Mouse (Mus musculus) neural tube, embryonic 12.5 days (tissue): Measurements from ENCODE around the gene Olfr1513. TPM values are rescaled to one million over a fixed set of nuclear protein-coding genes. Genes with fewer than 3 reads are reported as not detected.
"Not testable (repeated sequence)": the region's sequence is repeated elsewhere in the genome, so short reads cannot be mapped to it uniquely, and the experiment has no call there.

Experiments used
- ATAC-seq: fragments of 200-750 bp; cut with Nextera tagmentation; 2 replicates; pipeline ENCODE4 v1.8.0; 2017; ENCODE audit warnings: low read depth, mild to moderate bottlenecking, moderate TSS enrichment, moderate library complexity; ENCODE audit not compliant: low FRiP score
- H3K27ac ChIP-seq: fragments of 300-500 bp; sonication (generic); 2 replicates; pipeline ENCODE4 v1.5.1; 2016
- H3K27me3 ChIP-seq: fragments of 300-500 bp; sonication (generic); replicated peaks from 2 replicates; pipeline ENCODE4 v1.6.1; 2016; ENCODE audit warnings: mild to moderate bottlenecking
- H3K36me3 ChIP-seq: fragments of 300-500 bp; sonication (generic); 2 replicates; pipeline ENCODE4 v1.6.1; 2016; ENCODE audit warnings: mild to moderate bottlenecking
- H3K4me1 ChIP-seq: fragments of 300-500 bp; sonication (generic); 2 replicates; pipeline ENCODE4 v1.6.1; 2016
- H3K4me2 ChIP-seq: fragments of 300-500 bp; sonication (generic); replicated peaks from 2 replicates; pipeline ENCODE4 v1.6.1; 2016; ENCODE audit warnings: mild to moderate bottlenecking
- H3K4me3 ChIP-seq: fragments of 300-500 bp; sonication (generic); 2 replicates; pipeline ENCODE4 v1.5.1; 2016
- H3K9ac ChIP-seq: fragments of 300-500 bp; sonication (generic); 2 replicates; pipeline ENCODE4 v1.6.1; 2016; ENCODE audit warnings: mild to moderate bottlenecking
- H3K9me3 ChIP-seq: fragments of 300-500 bp; sonication (generic); 2 replicates; pipeline ENCODE4 v1.6.1; 2016; ENCODE audit warnings: mild to moderate bottlenecking
- WGBS: fragments of 180-500 bp; shearing (Covaris S2); methylation state at CpG from one replicate; pipeline ENCODE4 v1.1.7; 2016; 5-methylcytosine and 5-hydroxymethylcytosine counted together
- polyA plus RNA-seq: library from polyadenylated mRNA; unstranded; fragments of >200 nt; fragmentation: Nextera tagmentation; extraction: Ambion mirVana; gene quantifications from 2 replicates; pipeline ENCODE4 v1.2.1, GENCODE M21; 2016

Gene Olfr1513
- polyA plus RNA-seq, 1 experiment from 2014 or later = not detected

DNA sequence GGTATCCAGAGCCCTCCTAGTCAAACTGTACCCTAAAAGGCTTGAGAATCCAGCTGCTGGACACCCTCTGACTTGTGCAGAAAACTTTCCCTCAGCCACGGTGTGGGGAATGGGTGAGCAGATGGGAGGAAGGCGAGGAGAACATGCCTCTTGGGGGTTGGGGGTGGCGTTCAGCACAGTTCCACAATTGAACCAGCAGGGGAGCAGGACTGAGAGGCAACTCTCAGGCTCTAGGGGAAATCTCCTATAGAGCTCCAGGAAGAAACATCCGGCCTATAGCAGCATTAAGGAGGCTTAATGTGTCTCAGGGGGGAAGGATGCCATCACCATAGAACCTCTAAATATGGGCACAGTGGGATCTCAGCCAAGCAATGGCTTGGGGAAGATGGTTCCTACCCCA, 30.3 kb downstream of the Olfr1513 start:
- no peak overlapping the region; the same call in 1 of the 2 replicates for H3K4me3 ChIP-seq
- H3K9me3 ChIP-seq = no peaks in the 10 kb centered on the region
- 2% methylated on average over 4 of the region's 4 CpGs for WGBS
- peak overlapping the region; percentile 87 for H3K4me2 ChIP-seq
- no peak for ATAC-seq
- H3K36me3 ChIP-seq = no peaks in the 10 kb centered on the region
- no peak overlapping the region for H3K27ac ChIP-seq
- no peaks in the 10 kb centered on the region for H3K27me3 ChIP-seq
- H3K4me1 ChIP-seq = peaks cover 18% of the 10 kb centered on the region
- H3K9ac ChIP-seq = 0 out of 2 replicates have a peak overlapping the region, but pooled peaks have one; percentile 8

DNA sequence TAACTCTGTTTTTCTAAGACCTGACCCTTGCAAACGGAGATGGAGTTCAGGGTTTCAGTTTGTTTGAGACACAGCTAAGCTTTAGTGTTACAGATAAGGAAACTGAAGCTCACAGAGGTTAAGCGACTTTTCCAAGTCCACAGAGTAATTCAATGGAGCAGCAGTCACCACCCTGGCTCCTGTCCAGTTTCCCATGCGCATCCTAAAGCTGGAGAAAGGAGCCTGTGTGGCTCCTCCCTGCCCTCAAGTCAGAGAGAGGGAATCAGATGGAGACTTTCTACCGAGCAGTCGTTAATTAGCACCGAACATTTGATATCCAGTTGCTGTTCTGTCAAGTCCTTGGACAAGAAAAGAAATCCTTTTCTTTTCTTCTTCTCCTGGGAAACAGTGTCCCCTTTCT, 36.8 kb downstream of the Olfr1513 start:
- ATAC-seq = no peak
- no peak overlapping the region for H3K4me3 ChIP-seq
- no peak overlapping the region for H3K4me2 ChIP-seq
- peaks cover 7% of the 10 kb centered on the region for H3K36me3 ChIP-seq
- peaks cover 19% of the 10 kb centered on the region for H3K4me1 ChIP-seq
- no peaks in the 10 kb centered on the region for H3K9me3 ChIP-seq
- H3K9ac ChIP-seq = no peak overlapping the region
- WGBS = 76% methylated on average over 6 of the region's 6 CpGs
- H3K27ac ChIP-seq = no peak overlapping the region
- no peaks in the 10 kb centered on the region for H3K27me3 ChIP-seq

DNA sequence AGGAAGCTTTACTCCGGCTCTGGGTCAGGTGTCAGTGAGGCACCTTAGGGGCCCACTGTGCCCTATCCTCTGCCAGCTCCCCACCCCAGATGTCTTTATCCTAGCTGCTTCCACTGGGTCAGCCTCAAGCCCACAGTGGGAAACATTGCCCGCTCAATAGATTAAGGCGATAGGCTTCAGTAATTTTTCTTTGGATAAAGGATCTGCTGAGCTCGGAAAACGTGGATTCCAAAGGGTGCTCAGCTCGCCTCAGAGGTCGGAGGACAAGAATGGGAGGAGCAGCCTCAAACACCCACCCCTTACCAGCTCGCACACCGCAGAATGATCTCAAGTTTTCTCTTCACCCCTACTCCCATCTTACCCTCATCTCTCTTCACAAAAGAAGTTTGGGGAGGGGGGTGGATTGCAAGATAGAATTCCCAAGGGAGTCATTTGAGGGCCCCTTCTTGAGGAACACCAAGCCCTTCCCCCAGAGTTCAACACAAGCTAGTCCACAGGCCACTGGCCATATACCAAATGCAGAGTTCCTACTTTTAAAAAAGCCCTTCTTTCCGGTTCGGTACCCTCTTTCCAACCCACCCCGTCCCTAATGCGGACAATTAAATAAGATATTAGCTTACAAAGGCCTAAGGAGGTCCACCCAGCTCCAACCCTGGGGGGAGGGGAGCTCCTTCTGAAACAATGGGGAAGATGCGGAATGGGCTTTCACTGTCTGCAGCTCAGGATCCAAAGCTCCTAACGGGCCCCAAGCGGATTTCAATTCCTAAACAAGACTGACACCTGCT, 39.6 kb downstream of the Olfr1513 start:
- H3K9ac ChIP-seq = peak overlapping the region; percentile 86
- ATAC-seq = peak; percentile 84
- H3K4me2 ChIP-seq = peak overlapping the region; percentile 85
- H3K4me3 ChIP-seq = peak overlapping the region; percentile 68
- H3K4me1 ChIP-seq = peaks cover 45% of the 10 kb centered on the region
- no peaks in the 10 kb centered on the region for H3K27me3 ChIP-seq
- WGBS = 2% methylated on average over 16 of the region's 16 CpGs
- peaks cover 34% of the 10 kb centered on the region for H3K36me3 ChIP-seq
- H3K27ac ChIP-seq = peak overlapping the region; percentile 86
- no peaks in the 10 kb centered on the region for H3K9me3 ChIP-seq

DNA sequence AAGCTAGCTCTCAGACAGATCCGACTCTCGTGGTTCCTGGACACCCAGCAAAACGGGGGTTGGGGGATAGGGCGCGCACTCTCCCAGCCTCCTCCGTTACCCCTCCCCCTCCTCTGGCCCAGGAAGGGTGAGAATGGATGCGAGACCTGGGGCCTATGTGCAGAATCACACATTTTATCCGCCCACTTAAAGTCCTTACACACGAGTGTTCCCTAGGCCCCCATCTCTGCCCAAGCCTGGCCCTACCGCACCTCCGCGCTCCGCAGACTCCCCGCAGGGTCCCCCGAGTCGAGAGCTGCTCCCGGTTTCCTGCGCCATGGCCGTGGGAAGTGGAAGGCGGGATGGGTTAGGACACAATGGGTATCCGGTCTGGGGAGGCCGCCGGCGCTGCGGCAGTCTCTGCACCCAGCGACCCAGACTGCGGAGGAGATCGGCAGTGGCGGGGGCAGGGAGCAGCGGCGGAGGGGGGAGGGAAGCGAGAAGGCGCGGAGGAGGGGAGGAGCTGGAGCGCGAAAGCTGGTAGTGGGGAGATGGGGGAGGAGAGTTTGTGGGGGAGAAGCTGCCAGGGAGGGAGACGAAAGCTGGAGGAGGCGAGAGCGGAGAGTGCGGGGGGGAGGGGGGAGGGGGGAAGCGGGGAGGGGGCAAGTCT, 40.3 kb downstream of the Olfr1513 start:
- Histone ChIP-seq H3K4me1 (peaks cover 50% of the 10 kb centered on the region), H3K4me3 (peak overlapping the region; percentile 68), H3K36me3 (peaks cover 41% of the 10 kb centered on the region), H3K9ac (peak overlapping the region; percentile 86), H3K9me3 (no peaks in the 10 kb centered on the region), H3K27me3 (no peaks in the 10 kb centered on the region), H3K4me2 (peak overlapping the region; percentile 85), H3K27ac (peak overlapping the region; percentile 86)
- ATAC-seq = peak; percentile 83
- WGBS = 1% methylated on average over 31 of the region's 41 CpGs

DNA sequence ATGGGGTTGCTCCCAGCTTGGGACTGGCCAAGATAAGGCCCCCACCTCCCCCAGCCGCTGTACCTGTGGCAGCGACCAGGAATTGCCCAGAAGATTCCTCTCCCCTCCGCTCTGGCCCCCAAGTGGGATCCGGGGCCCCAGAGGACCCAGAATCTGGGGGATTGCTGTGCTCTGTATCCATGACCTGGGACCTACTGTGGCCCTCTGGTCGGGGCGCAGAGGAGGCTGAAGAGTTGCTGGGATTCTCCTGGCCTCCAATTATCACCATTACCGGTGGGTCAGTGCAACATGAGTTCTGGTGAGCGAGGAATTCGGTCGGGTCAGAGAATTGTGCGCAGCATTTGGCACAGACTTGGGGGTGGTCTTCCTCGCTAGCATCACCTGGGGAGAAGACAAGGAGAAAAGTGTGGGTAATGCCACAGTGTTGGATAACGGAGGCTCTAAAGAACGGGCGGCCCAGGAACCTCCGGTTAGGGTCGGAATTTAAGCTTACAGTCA, 40.9 kb downstream of the Olfr1513 start:
- Histone ChIP-seq H3K4me3 (peak overlapping the region; percentile 68), H3K36me3 (peaks cover 47% of the 10 kb centered on the region), H3K27me3 (no peaks in the 10 kb centered on the region), H3K9ac (peak overlapping the region; percentile 86), H3K4me2 (peak overlapping the region; percentile 85), H3K4me1 (peaks cover 50% of the 10 kb centered on the region), H3K9me3 (no peaks in the 10 kb centered on the region), H3K27ac (peak overlapping the region; percentile 86; the same call in 1 of the 2 replicates)
- ATAC-seq = peak; percentile 8; the same call in 1 of the 2 replicates
- WGBS = 4% methylated on average over 17 of the region's 17 CpGs

DNA sequence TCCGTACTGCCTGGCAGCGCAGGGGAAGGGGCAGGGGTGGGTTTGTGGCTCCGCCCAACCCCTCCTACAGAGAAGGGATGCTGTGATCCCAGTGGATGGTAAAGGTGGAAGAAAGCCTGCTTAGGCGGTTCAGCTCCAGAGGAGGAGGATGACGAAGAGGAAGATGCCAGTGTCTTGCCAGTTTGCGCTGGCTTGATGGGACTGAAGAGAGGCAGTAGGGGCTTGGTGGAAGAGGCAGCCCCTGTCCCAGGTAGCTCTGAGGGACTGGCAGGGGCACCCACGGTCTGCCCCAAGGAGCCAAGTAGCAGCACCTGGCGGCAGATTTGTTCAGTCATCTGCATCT, 41.4 kb downstream of the Olfr1513 start:
- H3K4me1 ChIP-seq = peaks cover 50% of the 10 kb centered on the region

DNA sequence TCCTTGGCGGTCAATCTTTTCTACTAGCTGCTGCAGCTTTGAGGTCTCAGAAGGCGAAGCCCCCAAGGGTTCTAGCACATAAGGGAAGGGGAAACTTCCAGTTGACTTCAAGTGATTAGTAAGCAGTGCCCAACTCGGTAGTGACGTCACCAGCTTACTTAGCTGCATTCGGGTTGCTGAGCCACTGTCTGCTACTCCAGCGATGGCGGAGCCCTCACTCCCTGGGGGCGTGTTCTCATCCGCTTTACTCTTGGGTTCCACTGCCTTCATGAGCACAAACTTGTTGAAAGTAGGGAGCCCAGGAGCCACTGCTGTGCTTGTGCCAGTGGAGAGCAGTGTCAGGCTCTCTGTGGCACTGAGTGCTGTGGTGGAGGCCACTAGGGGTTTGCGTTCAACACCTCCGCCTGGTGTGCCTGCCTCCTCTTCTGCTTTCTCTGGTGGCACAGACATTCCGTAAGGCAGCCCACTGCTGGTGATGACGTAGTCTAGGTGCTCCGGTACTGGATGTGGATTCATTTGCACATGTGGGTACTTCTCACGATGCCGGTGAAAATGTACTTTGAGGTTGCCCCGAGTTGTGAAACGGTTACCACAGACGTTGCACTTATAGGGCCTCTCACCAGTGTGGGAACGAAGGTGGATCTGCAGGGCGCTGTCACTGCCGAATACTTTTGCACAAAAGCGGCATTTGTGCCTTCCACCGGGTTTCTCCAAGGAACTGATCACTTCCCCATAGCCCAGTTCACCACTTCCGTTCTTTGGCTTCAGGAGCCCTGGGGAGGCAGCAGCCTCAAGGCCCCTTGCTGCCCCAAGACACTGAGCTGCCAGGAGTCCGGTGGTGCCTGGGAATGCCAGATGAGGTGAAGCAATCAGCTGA, 42.0 kb downstream of the Olfr1513 start:
- H3K9ac ChIP-seq = peak overlapping the region; percentile 86; the same call in 1 of the 2 replicates
- peaks cover 50% of the 10 kb centered on the region for H3K4me1 ChIP-seq

More for the DNA sequence above, 41.4 kb downstream of the Olfr1513 start:
- WGBS = 48% methylated on average over 8 of the region's 8 CpGs
- no peaks in the 10 kb centered on the region for H3K27me3 ChIP-seq
- H3K4me3 ChIP-seq = peak overlapping the region; percentile 68
- 0 out of 2 replicates have a peak overlapping the region, but pooled peaks have one; percentile 86 for H3K27ac ChIP-seq
- H3K9ac ChIP-seq = peak overlapping the region; percentile 86
- no peak for ATAC-seq
- peak overlapping the region; percentile 85 for H3K4me2 ChIP-seq
- H3K36me3 ChIP-seq = peaks cover 51% of the 10 kb centered on the region
- H3K9me3 ChIP-seq = no peaks in the 10 kb centered on the region

DNA sequence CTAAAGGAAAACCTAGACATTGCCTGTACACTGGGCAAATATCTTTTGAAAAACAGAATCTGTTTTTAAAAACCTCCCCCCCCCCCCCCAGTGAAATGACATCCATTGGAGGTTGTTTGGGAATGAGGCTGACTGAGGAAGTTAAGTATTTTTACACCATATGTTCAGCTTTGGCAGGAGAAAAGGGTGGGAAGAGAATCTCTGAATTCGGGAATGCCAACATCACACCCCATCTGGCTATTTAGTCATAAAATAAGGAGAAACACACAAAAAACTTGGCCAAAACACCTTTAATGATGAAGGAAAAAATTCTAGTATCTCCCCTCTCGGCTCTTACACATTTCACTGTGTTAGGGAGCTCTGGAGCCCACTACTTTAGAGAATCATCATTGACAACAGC, 45.3 kb downstream of the Olfr1513 start:
- H3K4me1 ChIP-seq = peaks cover 43% of the 10 kb centered on the region
- H3K9ac ChIP-seq = no peak overlapping the region
- H3K27me3 ChIP-seq = no peaks in the 10 kb centered on the region
- 94% methylated on average over 2 of the region's 2 CpGs for WGBS
- no peak overlapping the region for H3K27ac ChIP-seq
- ATAC-seq = no peak
- no peaks in the 10 kb centered on the region for H3K9me3 ChIP-seq
- H3K36me3 ChIP-seq = peaks cover 61% of the 10 kb centered on the region
- H3K4me3 ChIP-seq = no peak overlapping the region
- peak overlapping the region; percentile 85; the same call in 1 of the 2 replicates for H3K4me2 ChIP-seq

More for the DNA sequence above, 42.0 kb downstream of the Olfr1513 start:
- Histone ChIP-seq H3K27me3 (no peaks in the 10 kb centered on the region), H3K4me3 (peak overlapping the region; percentile 68), H3K27ac (no peak overlapping the region), H3K9me3 (no peaks in the 10 kb centered on the region), H3K36me3 (peaks cover 55% of the 10 kb centered on the region), H3K4me2 (peak overlapping the region; percentile 85)
- ATAC-seq = no peak
- WGBS = 91% methylated on average over 26 of the region's 26 CpGs

DNA sequence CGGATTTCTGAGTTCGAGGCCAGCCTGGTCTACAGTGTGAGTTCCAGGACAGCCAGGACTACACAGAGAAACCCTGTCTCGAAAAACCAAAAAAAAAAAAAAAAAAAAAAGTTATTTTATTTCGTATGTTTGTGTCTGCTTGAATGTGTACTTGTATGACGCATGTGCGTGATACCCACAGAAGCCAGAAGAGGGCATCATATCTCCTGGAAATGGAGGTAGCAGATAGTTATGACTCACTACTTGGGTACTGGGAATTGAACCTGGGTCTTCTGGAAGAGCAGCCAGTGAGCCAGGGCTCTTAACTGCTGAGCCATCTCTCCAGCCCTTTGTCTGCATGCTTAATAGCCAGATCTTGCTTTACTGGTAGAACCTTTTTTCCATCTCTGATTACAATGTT, 45.9 kb downstream of the Olfr1513 start:
- not testable (repeated sequence) for H3K9me3 ChIP-seq, H3K9ac ChIP-seq, H3K27me3 ChIP-seq, ATAC-seq, H3K4me2 ChIP-seq, H3K27ac ChIP-seq, H3K4me3 ChIP-seq
- Histone ChIP-seq H3K36me3 (peaks cover 61% of the 10 kb centered on the region), H3K4me1 (peaks cover 41% of the 10 kb centered on the region)
- WGBS = 93% methylated on average over 5 of the region's 6 CpGs

DNA sequence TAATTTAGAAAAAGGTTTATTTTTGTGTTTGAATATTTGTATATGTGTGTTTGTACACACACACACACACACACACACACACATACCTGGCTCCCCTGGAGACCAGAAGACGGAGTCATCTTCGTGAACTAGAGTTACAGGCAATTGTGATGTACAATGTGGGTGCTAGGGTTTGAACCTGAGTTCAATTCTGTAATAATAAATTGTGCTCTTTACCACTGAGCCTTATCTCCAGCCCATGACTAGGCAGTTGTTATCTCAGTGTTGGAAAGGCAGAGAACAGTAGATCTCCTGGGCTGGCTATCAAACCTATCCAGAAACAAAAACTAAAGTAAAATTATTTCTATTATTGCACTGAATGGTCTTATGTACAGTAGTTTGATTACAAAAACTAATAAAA, 50.1 kb downstream of the Olfr1513 start:
- Histone ChIP-seq H3K9me3 (no peaks in the 10 kb centered on the region), H3K4me3 (no peak overlapping the region), H3K27me3 (no peaks in the 10 kb centered on the region), H3K4me1 (peaks cover 3% of the 10 kb centered on the region; the same call in 1 of the 2 replicates), H3K9ac (no peak overlapping the region), H3K36me3 (peaks cover 21% of the 10 kb centered on the region), H3K4me2 (no peak overlapping the region), H3K27ac (no peak overlapping the region)
- WGBS = 96% methylated on average over 2 of the region's 2 CpGs
- no peak for ATAC-seq

DNA sequence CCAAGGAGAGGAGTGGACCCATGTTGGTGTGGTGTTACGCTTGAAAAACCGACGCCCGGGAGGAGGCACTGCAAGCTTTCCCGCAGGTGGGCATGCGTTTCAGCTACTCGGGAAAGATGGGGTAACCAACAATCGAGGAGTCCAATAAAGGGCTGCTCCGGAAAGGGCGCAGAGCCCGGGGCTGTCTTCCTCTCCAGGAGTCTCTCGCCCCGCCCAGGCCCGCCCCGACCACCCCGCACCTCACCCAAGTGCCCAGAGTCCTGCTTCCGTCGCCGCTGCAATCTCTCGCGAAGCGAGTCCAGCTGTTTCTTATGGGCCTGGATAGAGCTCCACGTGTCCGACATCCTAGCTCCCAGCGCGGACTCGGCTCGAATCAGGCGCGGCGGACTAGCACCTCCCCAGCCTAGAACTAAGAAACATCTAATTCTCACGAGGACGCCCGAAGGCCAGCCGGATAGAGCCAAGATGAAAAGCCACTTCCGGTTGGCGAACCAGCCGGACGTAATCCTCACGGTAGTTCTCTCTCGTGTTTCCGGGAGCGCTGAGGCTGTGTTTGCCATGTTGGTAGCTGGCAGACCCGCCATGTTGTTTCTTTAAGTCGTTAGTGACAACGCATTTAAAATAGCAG, 51.5 kb downstream of the Olfr1513 start, which contains the start of gene Mettl3:
TSS of gene Mettl3 (minus strand) at position 485 of the 628 bp plus-strand sequence.
- Histone ChIP-seq H3K4me1 (peaks cover 3% of the 10 kb centered on the region; the same call in 1 of the 2 replicates), H3K27ac (peak within 1 kb of the TSS; percentile 81), H3K4me2 (peak within 1 kb of the TSS; percentile 59), H3K9ac (peak within 1 kb of the TSS; percentile 75), H3K36me3 (peaks cover 16% of the 10 kb centered on the region), H3K9me3 (no peaks in the 10 kb centered on the region), H3K4me3 (peak within 1 kb of the TSS; percentile 69), H3K27me3 (no peaks in the 10 kb centered on the region)
- under 1% methylated on average over 46 of the region's 46 CpGs for WGBS
- ATAC-seq = peak; percentile 94
